10 mouse cellular contexts compared by ENCODE assay signal in genomic region chr1:180919686-180920085, GRCm38 (mm10). TPM values are rescaled to one million over a fixed set of nuclear protein-coding genes. Genes with fewer than 3 reads are reported as not detected.
DNase-seq lines count a peak whose midpoint lies in the region; ATAC-seq and TF ChIP-seq lines count a peak whose summit lies in the region.
"Had no signal": no experiment of that assay in that cellular context is flagged by ENCODE, and none has a peak within 500 bp of the region (broad histone marks: within the 10 kb centered on the region; RNA-seq: fewer than 3 reads in every experiment).

No protein-coding gene starts in this region.

- H3K4me1 ChIP-seq in hindbrain, postnatal 0 days (ENCODE audit: insufficient read depth, low read length) = no peaks in the 10 kb centered on the region
- no peaks in the 10 kb centered on the region for H3K4me1 ChIP-seq in hindbrain, embryonic 12.5 days
- no peaks in the 10 kb centered on the region for H3K4me1 ChIP-seq in forebrain, embryonic 16.5 days (replicated peaks; ENCODE audit: control insufficient read depth, insufficient read depth, low read length)
- peaks cover 7% of the 10 kb centered on the region; the same call in 1 of the 2 replicates for H3K4me1 ChIP-seq in midbrain, embryonic 10.5 days

- WGBS in hindbrain, postnatal 0 days = 32% methylated on average over 8 of the region's 8 CpGs
- WGBS in hindbrain, embryonic 12.5 days = 31% methylated on average over 8 of the region's 8 CpGs
- WGBS in forebrain, embryonic 16.5 days = 31% methylated on average over 8 of the region's 8 CpGs
- 30% methylated on average over 8 of the region's 8 CpGs for WGBS in midbrain, embryonic 10.5 days

- no peak overlapping the region for H3K9ac ChIP-seq in hindbrain, postnatal 0 days (replicated peaks; ENCODE audit: low read length)
- no peak overlapping the region for H3K9ac ChIP-seq in hindbrain, embryonic 12.5 days
- H3K9ac ChIP-seq in forebrain, embryonic 16.5 days (replicated peaks; ENCODE audit: low read depth, low read length) = no peak overlapping the region

- no peak overlapping the region for H3K4me2 ChIP-seq in hindbrain, postnatal 0 days (ENCODE audit: low read depth, low read length)
- no peak overlapping the region for H3K4me2 ChIP-seq in hindbrain, embryonic 12.5 days (replicated peaks)
- H3K4me2 ChIP-seq in forebrain, embryonic 16.5 days (ENCODE audit: low read length) = no peak overlapping the region

- H3K36me3 ChIP-seq in hindbrain, postnatal 0 days (ENCODE audit: insufficient read depth, low read length) = no peaks in the 10 kb centered on the region
- no peaks in the 10 kb centered on the region for H3K36me3 ChIP-seq in hindbrain, embryonic 12.5 days
- no peaks in the 10 kb centered on the region for H3K36me3 ChIP-seq in forebrain, embryonic 16.5 days (ENCODE audit: control insufficient read depth, insufficient read depth)
- H3K36me3 ChIP-seq in midbrain, embryonic 10.5 days = no peaks in the 10 kb centered on the region

- no peak overlapping the region for H3K4me3 ChIP-seq in hindbrain, postnatal 0 days (ENCODE audit: low read length)
- no peak overlapping the region for H3K4me3 ChIP-seq in hindbrain, embryonic 12.5 days
- no peak overlapping the region for H3K4me3 ChIP-seq in forebrain, embryonic 16.5 days (replicated peaks; ENCODE audit: low read length)
- no peak overlapping the region for H3K4me3 ChIP-seq in midbrain, embryonic 10.5 days

- TF ChIP-seq CTCF in hindbrain, postnatal 0 days (IDR thresholded peaks at IDR 0.05; ENCODE audit: low read depth) = peak; percentile 54
- TF ChIP-seq CTCF in brain, embryonic 14.5 days (IDR thresholded peaks at IDR 0.05; ENCODE audit: borderline replicate concordance, extremely low read depth, insufficient read depth, insufficient read length) = peak; percentile 51; the same call in 1 of the 2 replicates

- H3K9me3 ChIP-seq in hindbrain, postnatal 0 days (ENCODE audit: low read length) = no peaks in the 10 kb centered on the region
- H3K9me3 ChIP-seq in hindbrain, embryonic 12.5 days (replicated peaks) = no peaks in the 10 kb centered on the region
- no peaks in the 10 kb centered on the region for H3K9me3 ChIP-seq in forebrain, embryonic 16.5 days (ENCODE audit: control insufficient read depth, low read length)
- no peaks in the 10 kb centered on the region for H3K9me3 ChIP-seq in midbrain, embryonic 10.5 days (replicated peaks)

- no peak for DNase-seq in hindbrain, postnatal 0 days (ENCODE audit: low spot score)
- DNase-seq in ES-CJ7 (ENCODE audit: low read depth, low spot score) = peak; percentile 92
- DNase-seq in brain, embryonic 14.5 days (ENCODE audit: low read depth) = no peak
- DNase-seq in lung, postnatal 10 days = peak; percentile 41
- no peak for DNase-seq in layer of hippocampus, postnatal 25 days (ENCODE audit: extremely low spot score in 1 of 2, low spot score in 1 of 2)
- DNase-seq in midbrain, embryonic 10.5 days (ENCODE audit: low spot score) = no peak

- no peak overlapping the region for H3K27ac ChIP-seq in hindbrain, postnatal 0 days
- no peak overlapping the region for H3K27ac ChIP-seq in hindbrain, embryonic 12.5 days
- no peak overlapping the region for H3K27ac ChIP-seq in forebrain, embryonic 16.5 days (ENCODE audit: low read length)
- H3K27ac ChIP-seq in midbrain, embryonic 10.5 days (replicated peaks) = no peak overlapping the region
- H3K27ac ChIP-seq: macrophage had no signal

- H3K27me3 ChIP-seq in hindbrain, postnatal 0 days (ENCODE audit: insufficient read depth, low read length) = no peaks in the 10 kb centered on the region
- no peaks in the 10 kb centered on the region for H3K27me3 ChIP-seq in hindbrain, embryonic 12.5 days
- H3K27me3 ChIP-seq in forebrain, embryonic 16.5 days (replicated peaks; ENCODE audit: control insufficient read depth, insufficient read depth, low read length) = no peaks in the 10 kb centered on the region
- no peaks in the 10 kb centered on the region for H3K27me3 ChIP-seq in midbrain, embryonic 10.5 days (ENCODE audit: low read depth, poor library complexity, severe bottlenecking)

- ATAC-seq in hindbrain, postnatal 0 days = no peak
- ATAC-seq in hindbrain, embryonic 12.5 days (ENCODE audit: low FRiP score) = no peak
- ATAC-seq in forebrain, embryonic 16.5 days = no peak

- TF ChIP-seq POLR2A in brain, embryonic 14.5 days (IDR thresholded peaks at IDR 0.05; ENCODE audit: borderline replicate concordance, extremely low read depth, insufficient read depth, insufficient read length, poor library complexity, severe bottlenecking) = no peak

RNA-seq across cellular contexts. Expression of gene Lefty1, which starts 15.1 kb away (rescaled TPM):
- total RNA-seq in hindbrain, postnatal 0 days (2014; rRNA removed) = not detected in 2 replicates
- 0.29 and 0.42 TPM in 2 replicates for polyA plus RNA-seq in hindbrain, postnatal 0 days (2015; fragmentation: Nextera tagmentation; extraction: Ambion mirVana)
- 0.46 and 1.7 TPM in 2 replicates for polyA plus RNA-seq in hindbrain, embryonic 12.5 days (2016; fragmentation: Nextera tagmentation; extraction: Ambion mirVana)
- polyA plus RNA-seq in brain, embryonic 14.5 days (2012; rRNA removed) = 1.1 and 1.3 TPM in 2 replicates
- polyA plus RNA-seq in forebrain, embryonic 16.5 days (2015; fragmentation: Nextera tagmentation; extraction: Ambion mirVana) = 0.30 and 0.39 TPM in 2 replicates
- 10 to 100 TPM; 11.2 to 12.4 TPM for total RNA-seq in layer of hippocampus, postnatal 25 days (2021)
- 0.60 and 0.67 TPM in 2 replicates for polyA plus RNA-seq in midbrain, embryonic 10.5 days (2016; fragmentation: Nextera tagmentation; extraction: Ambion mirVana)

RNA-seq across cellular contexts. Expression of gene Pycr2, which starts 15.6 kb away (rescaled TPM):
- 70.2 and 76.1 TPM in 2 replicates for total RNA-seq in hindbrain, postnatal 0 days (2014; rRNA removed)
- polyA plus RNA-seq in hindbrain, postnatal 0 days (2015; fragmentation: Nextera tagmentation; extraction: Ambion mirVana) = 63.4 and 64.7 TPM in 2 replicates
- 80.3 and 91.6 TPM in 2 replicates for polyA plus RNA-seq in hindbrain, embryonic 12.5 days (2016; fragmentation: Nextera tagmentation; extraction: Ambion mirVana)
- polyA plus RNA-seq in brain, embryonic 14.5 days (2012; rRNA removed) = 45.7 and 65.9 TPM in 2 replicates
- 78.8 and 84.8 TPM in 2 replicates for polyA plus RNA-seq in forebrain, embryonic 16.5 days (2015; fragmentation: Nextera tagmentation; extraction: Ambion mirVana)
- total RNA-seq in layer of hippocampus, postnatal 25 days (2021) = 10 to 100 TPM; 40.0 to 48.0 TPM
- polyA plus RNA-seq in midbrain, embryonic 10.5 days (2016; fragmentation: Nextera tagmentation; extraction: Ambion mirVana) = 134 and 144 TPM in 2 replicates

RNA-seq across cellular contexts. Expression of gene Tmem63a, which starts 22.5 kb away (rescaled TPM):
- total RNA-seq in hindbrain, postnatal 0 days (2014; rRNA removed) = 2.9 and 5.4 TPM in 2 replicates
- 2.5 and 3.0 TPM in 2 replicates for polyA plus RNA-seq in hindbrain, postnatal 0 days (2015; fragmentation: Nextera tagmentation; extraction: Ambion mirVana)
- 6.9 and 7.2 TPM in 2 replicates for polyA plus RNA-seq in hindbrain, embryonic 12.5 days (2016; fragmentation: Nextera tagmentation; extraction: Ambion mirVana)
- polyA plus RNA-seq in brain, embryonic 14.5 days (2012; rRNA removed) = 3.3 and 3.6 TPM in 2 replicates
- polyA plus RNA-seq in forebrain, embryonic 16.5 days (2015; fragmentation: Nextera tagmentation; extraction: Ambion mirVana) = 1.3 and 2.0 TPM in 2 replicates
- 10 to 100 TPM; 18.7 to 18.9 TPM for total RNA-seq in layer of hippocampus, postnatal 25 days (2021)
- 2.2 and 3.6 TPM in 2 replicates for polyA plus RNA-seq in midbrain, embryonic 10.5 days (2016; fragmentation: Nextera tagmentation; extraction: Ambion mirVana)

RNA-seq across cellular contexts. Expression of gene Lefty2, which starts 26.8 kb away (rescaled TPM):
- 11.3 and 15.3 TPM in 2 replicates for total RNA-seq in hindbrain, postnatal 0 days (2014; rRNA removed)
- 6.8 and 7.1 TPM in 2 replicates for polyA plus RNA-seq in hindbrain, postnatal 0 days (2015; fragmentation: Nextera tagmentation; extraction: Ambion mirVana)
- polyA plus RNA-seq in hindbrain, embryonic 12.5 days (2016; fragmentation: Nextera tagmentation; extraction: Ambion mirVana) = 0.08 TPM in 1 of 2 replicates, not detected in the other
- 1.4 and 2.0 TPM in 2 replicates for polyA plus RNA-seq in brain, embryonic 14.5 days (2012; rRNA removed)
- polyA plus RNA-seq in forebrain, embryonic 16.5 days (2015; fragmentation: Nextera tagmentation; extraction: Ambion mirVana) = 4.1 and 6.6 TPM in 2 replicates
- total RNA-seq in layer of hippocampus, postnatal 25 days (2021) = 1 to 10 TPM; 3.0 to 4.2 TPM
- polyA plus RNA-seq in midbrain, embryonic 10.5 days (2016; fragmentation: Nextera tagmentation; extraction: Ambion mirVana) = not detected in 2 replicates
- polyA plus RNA-seq: heart, embryonic 14.5 days; macrophage had no signal

Comparison
In these comparisons a context has a peak if more than half of its experiments do, and no peak if none do; other contexts are left out.
1. DNase-seq: peak in ES-CJ7 (single experiment) and lung, postnatal 10 days (single experiment); none in hindbrain, postnatal 0 days (single experiment), brain, embryonic 14.5 days (single experiment), layer of hippocampus, postnatal 25 days (0 of 2) and midbrain, embryonic 10.5 days (single experiment).